Mouse (Mus musculus) bone marrow macrophage, adult 2 months (primary cell): ENCODE measurements around the gene Slc3a1.

ENCODE experiments used
- CTCF ChIP-seq: IDR thresholded peaks from 2 replicates; pipeline ENCODE4 v1.5.1; 2012; ENCODE audit warnings: low read depth, mild to moderate bottlenecking, low read length, moderate library complexity
- POLR2A ChIP-seq: IDR thresholded peaks from 2 replicates; pipeline ENCODE4 v1.6.1; 2012; ENCODE audit warnings: mild to moderate bottlenecking, low read depth, low read length, borderline replicate concordance

- TF ChIP-seq POLR2A (no peak), CTCF (no peak)
Observed at GRCm38 (mm10) chr17:85113441-85113840, 85.3 kb downstream of the Slc3a1 start.
